Comparison of ENCODE assay signal across 23 mouse cellular contexts in the genomic region with DNA sequence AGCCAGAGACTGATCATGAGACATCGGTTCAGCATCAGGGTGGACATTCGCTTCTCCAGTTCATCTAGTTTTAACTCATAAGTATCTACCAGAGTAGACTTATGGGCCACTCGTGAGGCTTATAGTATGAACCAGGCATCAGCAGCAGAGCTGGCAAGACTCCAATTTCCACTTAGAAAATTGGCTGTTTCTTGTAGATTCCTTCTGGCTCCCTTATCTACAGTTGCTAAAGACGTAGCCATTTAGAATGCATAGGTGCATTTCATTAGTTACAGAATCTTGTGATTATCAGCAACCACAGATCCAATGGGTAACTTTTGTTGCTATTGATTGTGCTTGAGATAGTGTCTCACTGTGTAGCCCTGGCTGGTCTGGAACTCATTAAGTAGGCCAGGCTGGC. TPM values are rescaled to one million over a fixed set of nuclear protein-coding genes. Genes with fewer than 3 reads are reported as not detected.
A peak's percentile ranks its signal among the peaks of the same experiment; 100 is the strongest.
DNase-seq lines count a peak whose midpoint lies in the region; ATAC-seq and TF ChIP-seq lines count a peak whose summit lies in the region.
"Had no signal": no experiment of that assay in that cellular context is flagged by ENCODE, and none has a peak within 500 bp of the region (broad histone marks: within the 10 kb centered on the region; RNA-seq: fewer than 3 reads in every experiment).

No protein-coding gene starts in this region.

- ATAC-seq in hindbrain, embryonic 14.5 days (ENCODE audit: low FRiP score), result no peak
- no peak for ATAC-seq in hindbrain, embryonic 16.5 days
- peak; percentile 52; the same call in 1 of the 2 replicates for ATAC-seq in lung, embryonic 15.5 days (ENCODE audit: borderline replicate concordance, extremely low read depth, low FRiP score, low TSS enrichment)
- peak; percentile 61 for ATAC-seq in megakaryocyte progenitor cell, adult 5-6 weeks (replicated peaks; ENCODE audit: poor library complexity)
- ATAC-seq: inflammation-experienced regulatory T-cells, adult 6 months had no signal

- H3K27me3 ChIP-seq in hindbrain, embryonic 14.5 days (ENCODE audit: control insufficient read depth, insufficient read depth, low read length), result no peaks in the 10 kb centered on the region
- no peaks in the 10 kb centered on the region for H3K27me3 ChIP-seq in hindbrain, embryonic 16.5 days (replicated peaks; ENCODE audit: control insufficient read depth, insufficient read depth, low read length)
- H3K27me3 ChIP-seq in lung, embryonic 15.5 days, result no peaks in the 10 kb centered on the region
- H3K27me3 ChIP-seq: embryonic facial prominence, embryonic 15.5 days; liver, embryonic 13.5 days; neural tube, embryonic 12.5 days had no signal

- H3K36me3 ChIP-seq in hindbrain, embryonic 14.5 days (replicated peaks; ENCODE audit: control insufficient read depth, insufficient read depth), result no peaks in the 10 kb centered on the region
- H3K36me3 ChIP-seq in hindbrain, embryonic 16.5 days (ENCODE audit: control insufficient read depth, insufficient read depth, low read length), result no peaks in the 10 kb centered on the region
- H3K36me3 ChIP-seq in lung, embryonic 15.5 days, result no peaks in the 10 kb centered on the region
- H3K36me3 ChIP-seq: embryonic facial prominence, embryonic 15.5 days; forebrain, embryonic 10.5 days; liver, embryonic 13.5 days; neural tube, embryonic 12.5 days had no signal

- no peaks in the 10 kb centered on the region for H3K9me3 ChIP-seq in hindbrain, embryonic 14.5 days (ENCODE audit: control insufficient read depth, low read length)
- no peaks in the 10 kb centered on the region for H3K9me3 ChIP-seq in hindbrain, embryonic 16.5 days (ENCODE audit: control insufficient read depth, low read length)
- no peaks in the 10 kb centered on the region for H3K9me3 ChIP-seq in lung, embryonic 15.5 days
- H3K9me3 ChIP-seq: embryonic facial prominence, embryonic 15.5 days; liver, embryonic 13.5 days; neural tube, embryonic 12.5 days had no signal

- no peaks in the 10 kb centered on the region for H3K4me1 ChIP-seq in hindbrain, embryonic 14.5 days (replicated peaks; ENCODE audit: control insufficient read depth, insufficient read depth, low read length)
- no peaks in the 10 kb centered on the region for H3K4me1 ChIP-seq in hindbrain, embryonic 16.5 days (ENCODE audit: control insufficient read depth, insufficient read depth, low read depth, low read length)
- peaks cover 16% of the 10 kb centered on the region for H3K4me1 ChIP-seq in lung, embryonic 15.5 days
- H3K4me1 ChIP-seq: neural tube, embryonic 12.5 days had no signal

- WGBS in hindbrain, embryonic 14.5 days, result 86% methylated on average over 4 of the region's 4 CpGs
- WGBS in hindbrain, embryonic 16.5 days, result 78% methylated on average over 4 of the region's 4 CpGs
- 29% methylated on average over 4 of the region's 4 CpGs for WGBS in lung, embryonic 15.5 days

- no peak overlapping the region for H3K9ac ChIP-seq in hindbrain, embryonic 14.5 days
- H3K9ac ChIP-seq in hindbrain, embryonic 16.5 days (ENCODE audit: low read depth, low read length), result no peak overlapping the region
- no peak overlapping the region for H3K9ac ChIP-seq in lung, embryonic 15.5 days
- H3K9ac ChIP-seq: embryonic facial prominence, embryonic 15.5 days; liver, embryonic 13.5 days; neural tube, embryonic 12.5 days had no signal

- no peak overlapping the region for H3K27ac ChIP-seq in hindbrain, embryonic 14.5 days
- H3K27ac ChIP-seq in hindbrain, embryonic 16.5 days (ENCODE audit: low read depth, low read length), result no peak overlapping the region
- peak overlapping the region; percentile 55; the same call in 1 of the 2 replicates for H3K27ac ChIP-seq in lung, embryonic 15.5 days
- H3K27ac ChIP-seq: embryonic facial prominence, embryonic 15.5 days; forebrain, embryonic 10.5 days; liver, embryonic 13.5 days; neural tube, embryonic 12.5 days had no signal

- TF ChIP-seq CTCF in brain, embryonic 14.5 days (IDR thresholded peaks at IDR 0.05; ENCODE audit: borderline replicate concordance, extremely low read depth, insufficient read depth, insufficient read length), result no peak

- H3K4me2 ChIP-seq in hindbrain, embryonic 14.5 days (replicated peaks), result no peak overlapping the region
- no peak overlapping the region for H3K4me2 ChIP-seq in hindbrain, embryonic 16.5 days (ENCODE audit: low read length)
- no peak overlapping the region; the same call in 1 of the 2 replicates for H3K4me2 ChIP-seq in lung, embryonic 15.5 days
- H3K4me2 ChIP-seq: embryonic facial prominence, embryonic 15.5 days; heart, embryonic 11.5 days; liver, embryonic 13.5 days; neural tube, embryonic 12.5 days had no signal

- DNase-seq in hindbrain, embryonic 14.5 days (ENCODE audit: low spot score), result peak; percentile 34
- no peak for DNase-seq in lung, postnatal 36 days
- DNase-seq in brain, embryonic 14.5 days (ENCODE audit: low read depth), result peak; percentile 61
- no peak for DNase-seq in layer of hippocampus, adult 9-10 months (ENCODE audit: low spot score)
- DNase-seq: cerebellum, adult 18-20 months; heart, postnatal 4 days; kidney, adult 8-10 months; kidney, postnatal 4 days; liver, embryonic 13.5 days had no signal

- no peak overlapping the region for H3K4me3 ChIP-seq in hindbrain, embryonic 14.5 days (replicated peaks; ENCODE audit: low read length)
- no peak overlapping the region for H3K4me3 ChIP-seq in hindbrain, embryonic 16.5 days (ENCODE audit: low read length)
- no peak overlapping the region for H3K4me3 ChIP-seq in lung, embryonic 15.5 days
- H3K4me3 ChIP-seq: embryonic facial prominence, embryonic 15.5 days; forebrain, embryonic 10.5 days; liver, embryonic 13.5 days; megakaryocyte, embryonic 14.5 days; neural tube, embryonic 12.5 days had no signal

- no peak for TF ChIP-seq POLR2A in brain, embryonic 14.5 days (IDR thresholded peaks at IDR 0.05; ENCODE audit: borderline replicate concordance, extremely low read depth, insufficient read depth, insufficient read length, poor library complexity, severe bottlenecking)

RNA-seq across cellular contexts. Expression of gene Smco2, which starts 2.8 kb away (rescaled TPM):
- not detected in 2 replicates for polyA plus RNA-seq in hindbrain, embryonic 14.5 days (2014; fragmentation: Nextera tagmentation; extraction: Ambion mirVana)
- not detected in 2 replicates for polyA plus RNA-seq in hindbrain, embryonic 16.5 days (2015; fragmentation: Nextera tagmentation; extraction: Ambion mirVana)
- polyA plus RNA-seq in lung, embryonic 15.5 days (2015; fragmentation: Nextera tagmentation; extraction: Ambion mirVana), result not detected in 2 replicates
- polyA plus RNA-seq in brain, embryonic 14.5 days (2012; rRNA removed), result not detected in 2 replicates
- total RNA-seq in megakaryocyte progenitor cell, adult 5-6 weeks (2015), result not detected in 2 replicates
- total RNA-seq in megakaryocyte progenitor cell, adult 5-6 weeks (2017), result not detected in 2 replicates
- total RNA-seq: adrenal gland, adult 18-20 months; gastrocnemius, postnatal 4 days; layer of hippocampus, postnatal 25 days; left cerebral cortex, postnatal 25 days had no signal
- polyA plus RNA-seq: embryonic facial prominence, embryonic 15.5 days; forebrain, embryonic 10.5 days; heart, embryonic 11.5 days; inflammation-experienced regulatory T-cells, adult 6 months; liver, embryonic 13.5 days; neural tube, embryonic 12.5 days; thymus, postnatal 0 days had no signal

RNA-seq across cellular contexts. Expression of gene Ppfibp1, which starts 35.5 kb away (rescaled TPM):
- 16.0 and 17.3 TPM in 2 replicates for polyA plus RNA-seq in hindbrain, embryonic 14.5 days (2014; fragmentation: Nextera tagmentation; extraction: Ambion mirVana)
- polyA plus RNA-seq in hindbrain, embryonic 16.5 days (2015; fragmentation: Nextera tagmentation; extraction: Ambion mirVana), result 14.6 and 15.9 TPM in 2 replicates
- 45.9 and 52.3 TPM in 2 replicates for polyA plus RNA-seq in lung, embryonic 15.5 days (2015; fragmentation: Nextera tagmentation; extraction: Ambion mirVana)
- polyA plus RNA-seq in brain, embryonic 14.5 days (2012; rRNA removed), result 10.1 and 15.1 TPM in 2 replicates
- 6.8 and 9.5 TPM in 2 replicates for total RNA-seq in megakaryocyte progenitor cell, adult 5-6 weeks (2015)
- 9.8 and 19.6 TPM in 2 replicates for total RNA-seq in megakaryocyte progenitor cell, adult 5-6 weeks (2017)

RNA-seq across cellular contexts. Expression of gene Arntl2, which starts 56.9 kb away (rescaled TPM):
- polyA plus RNA-seq in hindbrain, embryonic 14.5 days (2014; fragmentation: Nextera tagmentation; extraction: Ambion mirVana), result 2.5 TPM in 2 replicates
- 3.3 and 4.6 TPM in 2 replicates for polyA plus RNA-seq in hindbrain, embryonic 16.5 days (2015; fragmentation: Nextera tagmentation; extraction: Ambion mirVana)
- polyA plus RNA-seq in lung, embryonic 15.5 days (2015; fragmentation: Nextera tagmentation; extraction: Ambion mirVana), result 5.3 and 5.6 TPM in 2 replicates
- 4.6 and 5.8 TPM in 2 replicates for polyA plus RNA-seq in brain, embryonic 14.5 days (2012; rRNA removed)
- not detected in 2 replicates for total RNA-seq in megakaryocyte progenitor cell, adult 5-6 weeks (2015)
- not detected in 2 replicates for total RNA-seq in megakaryocyte progenitor cell, adult 5-6 weeks (2017)

Comparison
In these comparisons a context has a peak if more than half of its experiments do, and no peak if none do; other contexts are left out.
1. ATAC-seq: peak in lung, embryonic 15.5 days (single experiment) and megakaryocyte progenitor cell, adult 5-6 weeks (single experiment); none in hindbrain, embryonic 14.5 days (single experiment) and hindbrain, embryonic 16.5 days (single experiment).
2. DNase-seq: peak in hindbrain, embryonic 14.5 days (single experiment) and brain, embryonic 14.5 days (single experiment); none in lung, postnatal 36 days (single experiment) and layer of hippocampus, adult 9-10 months (single experiment).